Mouse (Mus musculus): ENCODE results near the gene Sfxn4. TPM values are rescaled to one million over a fixed set of nuclear protein-coding genes. Genes with fewer than 3 reads are reported as not detected.

Sfxn4 gene
- polyA plus RNA-seq, 1 experiment from 2014 or later = 0.81 TPM

DNA sequence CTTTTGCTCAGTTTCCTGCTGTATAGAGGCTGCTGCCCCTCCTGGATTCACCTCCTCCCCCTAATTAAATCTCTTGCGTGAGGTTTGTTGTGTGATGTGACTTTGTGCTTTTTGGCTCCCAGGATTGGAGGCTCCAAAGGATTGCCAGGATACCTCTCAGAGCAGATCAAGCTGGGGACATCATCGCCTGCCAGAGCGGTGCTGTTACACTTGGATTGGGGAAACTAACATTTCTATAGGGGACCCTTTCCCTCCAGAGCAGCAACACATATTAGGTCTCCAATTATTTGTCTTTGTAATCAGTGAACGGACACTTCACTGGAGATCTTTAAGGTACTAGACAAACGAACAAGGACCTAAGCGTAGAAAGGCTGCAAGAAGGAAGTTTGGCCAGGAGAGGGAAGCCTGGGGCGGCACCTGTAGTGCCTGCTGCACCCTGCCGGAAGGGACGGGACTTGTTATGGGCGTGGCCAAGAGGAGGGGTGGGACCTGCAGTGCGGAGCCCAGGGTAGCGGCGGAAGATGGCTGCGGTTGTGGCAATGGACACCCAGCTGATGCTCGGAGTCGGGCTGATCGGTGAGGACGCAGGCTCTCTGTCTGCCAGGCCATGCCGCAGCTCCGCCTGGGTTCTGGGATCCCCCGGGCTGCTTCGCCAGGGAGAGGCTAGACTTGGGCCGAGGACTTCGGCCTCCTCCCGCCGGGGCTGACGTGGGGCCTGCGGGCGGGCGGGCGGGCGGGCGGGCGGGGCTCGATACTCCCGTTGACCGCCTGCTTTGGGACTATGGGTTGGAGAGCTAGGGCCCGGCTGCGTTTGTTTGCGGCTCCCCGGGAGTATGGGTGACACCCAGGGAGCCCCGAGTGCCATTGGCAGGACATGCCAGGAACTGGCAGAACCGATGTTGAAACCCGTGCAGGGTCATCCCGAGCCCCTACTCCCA is 49.9 kb downstream of the Sfxn4 start, which contains the start of gene Fam45a:
TSS of gene Fam45a (plus strand) at position 488 of the 938 bp plus-strand sequence.
- Histone ChIP-seq H3K9me3 (replicated peaks; ENCODE audit: control insufficient read depth, low read length) (no peaks in the 10 kb centered on the region), H3K4me1 (ENCODE audit: control insufficient read depth, low read depth, low read length) (peaks cover 29% of the 10 kb centered on the region), H3K9ac (ENCODE audit: low read depth, low read length) (peak within 1 kb of the TSS; percentile 89), H3K4me3 (ENCODE audit: low read depth, low read length) (peak within 1 kb of the TSS; percentile 86), H3K27me3 (ENCODE audit: control insufficient read depth, insufficient read depth, low read depth, low read length) (no peaks in the 10 kb centered on the region), H3K27ac (ENCODE audit: low read length) (peak within 1 kb of the TSS; percentile 87), H3K4me2 (ENCODE audit: low read depth, low read length) (peak within 1 kb of the TSS; percentile 82), H3K36me3 (ENCODE audit: control insufficient read depth, insufficient read depth) (peaks cover 7% of the 10 kb centered on the region)
- WGBS (ENCODE audit: insufficient replicate concordance) = 4% methylated on average over 45 of the region's 45 CpGs
- peak; percentile 99 for ATAC-seq (ENCODE audit: low read depth)

DNA sequence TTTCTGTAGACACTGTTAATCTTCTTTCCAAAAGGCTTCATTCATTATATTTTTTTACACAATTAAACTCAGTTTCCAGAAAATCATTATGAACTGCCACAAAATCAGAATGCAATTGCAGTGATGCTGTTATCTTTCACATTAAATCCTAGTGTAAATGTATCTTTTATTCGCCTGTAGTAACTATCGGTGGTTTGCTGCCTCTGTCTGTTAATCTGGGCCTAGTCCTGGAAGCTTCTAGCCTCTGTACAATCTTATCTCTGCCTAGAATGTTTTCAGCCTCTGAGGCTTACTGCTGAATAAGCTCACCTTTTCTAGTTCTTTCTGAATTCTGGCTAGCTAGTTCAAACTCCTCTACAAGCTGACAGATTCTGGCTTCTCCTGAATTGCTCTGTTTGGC is 51.4 kb downstream of the Sfxn4 start:
- no peak overlapping the region for H3K4me2 ChIP-seq (ENCODE audit: low read depth, low read length)
- no peaks in the 10 kb centered on the region for H3K27me3 ChIP-seq (ENCODE audit: control insufficient read depth, insufficient read depth, low read depth, low read length)
- WGBS (ENCODE audit: insufficient replicate concordance) = 21% methylated on average over 2 of the region's 2 CpGs
- H3K9ac ChIP-seq (ENCODE audit: low read depth, low read length) = no peak overlapping the region
- peaks cover 29% of the 10 kb centered on the region for H3K4me1 ChIP-seq (ENCODE audit: control insufficient read depth, low read depth, low read length)
- H3K36me3 ChIP-seq (ENCODE audit: control insufficient read depth, insufficient read depth) = no peaks in the 10 kb centered on the region; the same call in 1 of the 2 replicates
- ATAC-seq (ENCODE audit: low read depth) = no peak
- no peak overlapping the region for H3K4me3 ChIP-seq (ENCODE audit: low read depth, low read length)
- H3K9me3 ChIP-seq (replicated peaks; ENCODE audit: control insufficient read depth, low read length) = no peaks in the 10 kb centered on the region
- no peak overlapping the region for H3K27ac ChIP-seq (ENCODE audit: low read length)

DNA sequence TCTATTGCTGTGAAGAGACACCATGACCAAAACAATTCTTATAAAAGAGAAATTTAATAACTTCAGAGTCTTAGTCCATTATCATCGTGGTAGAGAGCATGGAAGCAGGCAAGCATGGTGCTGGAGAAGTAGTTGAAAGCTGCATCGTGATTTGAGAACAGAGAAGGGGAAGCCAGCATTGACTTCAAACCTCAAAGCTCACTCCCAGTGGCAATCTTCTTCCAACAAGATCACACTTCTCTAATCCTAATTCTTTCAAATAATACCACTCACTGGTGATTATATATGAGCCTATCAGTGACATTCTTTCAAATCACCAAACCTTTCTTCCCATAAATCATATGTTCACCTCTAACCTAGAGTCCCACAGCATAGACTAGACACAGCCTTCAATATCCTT is 56.4 kb downstream of the Sfxn4 start:
- H3K36me3 ChIP-seq (ENCODE audit: control insufficient read depth, insufficient read depth) = no peaks in the 10 kb centered on the region
- no peak for ATAC-seq (ENCODE audit: low read depth)
- no peak overlapping the region for H3K4me2 ChIP-seq (ENCODE audit: low read depth, low read length)
- 32% methylated on average over 2 of the region's 2 CpGs for WGBS (ENCODE audit: insufficient replicate concordance)
- H3K4me3 ChIP-seq (ENCODE audit: low read depth, low read length) = no peak overlapping the region
- H3K27ac ChIP-seq (ENCODE audit: low read length) = no peak overlapping the region
- H3K4me1 ChIP-seq (ENCODE audit: control insufficient read depth, low read depth, low read length) = peaks cover 11% of the 10 kb centered on the region
- H3K9me3 ChIP-seq (replicated peaks; ENCODE audit: control insufficient read depth, low read length) = no peaks in the 10 kb centered on the region
- H3K9ac ChIP-seq (ENCODE audit: low read depth, low read length) = no peak overlapping the region
- no peaks in the 10 kb centered on the region for H3K27me3 ChIP-seq (ENCODE audit: control insufficient read depth, insufficient read depth, low read depth, low read length)

DNA sequence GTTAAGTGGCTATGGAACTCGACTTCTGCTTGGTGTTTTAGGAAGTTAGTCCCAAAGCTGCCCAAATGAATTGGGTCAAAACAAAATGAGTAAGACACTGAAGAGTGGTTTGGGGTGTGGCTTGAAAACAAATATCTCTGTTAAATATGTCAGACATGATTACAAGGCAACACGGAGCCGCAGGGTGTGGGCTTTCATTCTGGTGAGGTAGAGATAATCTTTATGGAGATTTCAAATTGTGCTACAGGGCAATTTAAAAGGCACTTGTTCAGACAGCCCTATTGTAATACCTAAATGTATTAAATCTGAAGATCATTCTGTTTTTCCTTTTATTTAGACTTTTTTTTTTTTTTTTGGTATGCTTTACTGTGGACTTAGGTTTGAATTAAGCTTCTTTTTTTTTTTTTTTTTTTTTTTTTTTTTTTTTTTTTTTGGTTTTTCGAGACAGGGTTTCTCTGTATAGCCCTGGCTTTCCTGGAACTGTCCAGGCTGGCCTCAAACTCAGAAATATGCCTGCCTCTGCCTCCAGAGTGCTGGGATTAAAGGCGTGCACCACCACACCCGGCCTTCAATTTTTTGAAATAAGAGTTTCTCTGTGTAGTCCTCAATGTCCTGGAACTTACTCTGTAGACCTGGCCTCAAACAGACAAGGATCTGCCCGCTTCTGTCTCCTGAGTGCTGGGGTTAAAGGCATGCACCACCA is 61.3 kb downstream of the Sfxn4 start:
- Histone ChIP-seq H3K4me2 (ENCODE audit: low read depth, low read length) (peak overlapping the region; percentile 52), H3K9ac (ENCODE audit: low read depth, low read length) (no peak overlapping the region), H3K4me3 (ENCODE audit: low read depth, low read length) (no peak overlapping the region), H3K9me3 (replicated peaks; ENCODE audit: control insufficient read depth, low read length) (no peaks in the 10 kb centered on the region), H3K36me3 (ENCODE audit: control insufficient read depth, insufficient read depth) (no peaks in the 10 kb centered on the region), H3K27ac (ENCODE audit: low read length) (peak overlapping the region; percentile 89), H3K27me3 (ENCODE audit: control insufficient read depth, insufficient read depth, low read depth, low read length) (no peaks in the 10 kb centered on the region), H3K4me1 (ENCODE audit: control insufficient read depth, low read depth, low read length) (peaks cover 25% of the 10 kb centered on the region)
- 25% methylated on average over 7 of the region's 7 CpGs for WGBS (ENCODE audit: insufficient replicate concordance)
- ATAC-seq (ENCODE audit: low read depth) = peak; percentile 85

DNA sequence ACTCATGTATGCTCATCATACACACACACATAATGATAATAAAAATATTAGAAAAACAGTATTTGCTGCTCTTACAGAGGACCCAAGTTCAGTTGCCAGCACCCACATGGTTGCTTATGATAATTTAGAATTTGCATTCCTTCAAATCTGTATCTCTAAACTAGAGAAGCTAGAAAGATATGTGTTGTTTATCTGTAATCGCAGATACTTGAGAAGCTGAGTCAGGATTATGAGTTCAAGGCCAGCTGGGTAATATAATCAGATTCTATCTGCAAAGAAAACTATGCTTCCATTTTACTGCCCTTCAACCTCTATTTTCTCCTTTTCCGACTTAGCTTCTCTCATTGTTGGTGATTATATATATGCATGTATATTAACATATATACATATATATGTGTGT is 63.9 kb downstream of the Sfxn4 start:
- peaks cover 25% of the 10 kb centered on the region for H3K4me1 ChIP-seq (ENCODE audit: control insufficient read depth, low read depth, low read length)
- H3K27me3 ChIP-seq (ENCODE audit: control insufficient read depth, insufficient read depth, low read depth, low read length) = no peaks in the 10 kb centered on the region
- H3K4me3 ChIP-seq (ENCODE audit: low read depth, low read length) = no peak overlapping the region
- H3K9ac ChIP-seq (ENCODE audit: low read depth, low read length) = no peak overlapping the region
- 80% methylated on average over 2 of the region's 2 CpGs for WGBS (ENCODE audit: insufficient replicate concordance)
- H3K4me2 ChIP-seq (ENCODE audit: low read depth, low read length) = no peak overlapping the region
- H3K27ac ChIP-seq (ENCODE audit: low read length) = no peak overlapping the region
- no peaks in the 10 kb centered on the region for H3K9me3 ChIP-seq (replicated peaks; ENCODE audit: control insufficient read depth, low read length)
- no peak for ATAC-seq (ENCODE audit: low read depth)
- H3K36me3 ChIP-seq (ENCODE audit: control insufficient read depth, insufficient read depth) = no peaks in the 10 kb centered on the region

DNA sequence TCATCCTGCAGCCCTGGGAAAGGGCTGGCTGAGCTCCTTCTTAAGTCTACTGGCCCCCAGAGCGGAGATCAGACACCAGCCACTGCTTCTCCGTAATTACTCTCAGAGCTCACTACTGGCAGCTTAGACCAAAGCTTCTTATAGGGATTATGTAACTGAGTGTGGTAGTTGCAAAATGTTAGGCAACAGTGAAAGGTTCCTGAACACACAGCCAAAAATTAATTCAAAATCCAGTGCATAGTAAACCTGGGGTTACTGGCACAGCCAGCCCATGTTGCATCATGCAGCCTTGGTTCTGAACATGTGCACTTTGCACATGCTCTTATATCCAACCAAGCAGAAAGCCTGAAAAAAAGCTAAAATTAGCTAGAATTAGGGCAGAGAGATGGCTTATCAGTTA is 66.0 kb downstream of the Sfxn4 start:
- Histone ChIP-seq H3K9me3 (replicated peaks; ENCODE audit: control insufficient read depth, low read length) (no peaks in the 10 kb centered on the region), H3K36me3 (ENCODE audit: control insufficient read depth, insufficient read depth) (no peaks in the 10 kb centered on the region), H3K4me3 (ENCODE audit: low read depth, low read length) (no peak overlapping the region), H3K27me3 (ENCODE audit: control insufficient read depth, insufficient read depth, low read depth, low read length) (no peaks in the 10 kb centered on the region), H3K4me1 (ENCODE audit: control insufficient read depth, low read depth, low read length) (peaks cover 22% of the 10 kb centered on the region), H3K27ac (ENCODE audit: low read length) (peak overlapping the region; percentile 67; the same call in 1 of the 2 replicates), H3K4me2 (ENCODE audit: low read depth, low read length) (no peak overlapping the region), H3K9ac (ENCODE audit: low read depth, low read length) (no peak overlapping the region)
- 81% methylated on average over 2 of the region's 2 CpGs for WGBS (ENCODE audit: insufficient replicate concordance)
- ATAC-seq (ENCODE audit: low read depth) = peak; percentile 1; the same call in 1 of the 2 replicates

DNA sequence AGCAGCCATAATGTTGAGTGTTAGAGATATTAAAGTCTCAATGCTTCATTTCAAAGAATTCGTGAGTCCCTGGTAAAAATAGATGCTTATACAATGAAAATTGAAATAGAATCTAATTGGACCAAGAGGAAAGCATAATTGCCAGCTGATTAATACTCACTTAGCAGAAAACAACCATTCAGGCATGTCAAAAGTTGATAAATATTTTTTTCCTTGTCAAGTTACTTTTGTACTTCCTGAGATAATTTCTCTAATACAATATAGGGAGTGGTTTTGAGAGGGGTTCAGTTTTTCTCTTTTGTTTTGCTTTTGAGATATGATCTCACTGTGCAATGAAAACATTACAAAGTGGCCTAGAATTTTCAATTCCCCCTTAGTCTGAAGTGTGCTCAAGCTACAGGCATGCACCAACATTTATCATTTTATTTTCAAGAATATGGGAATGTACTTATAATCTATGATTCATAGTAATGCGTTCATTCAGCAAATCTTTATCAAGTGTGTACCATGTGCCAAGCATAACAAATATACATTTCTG is 68.0 kb downstream of the Sfxn4 start:
- no peak for ATAC-seq (ENCODE audit: low read depth)
- no peaks in the 10 kb centered on the region for H3K9me3 ChIP-seq (replicated peaks; ENCODE audit: control insufficient read depth, low read length)

DNA sequence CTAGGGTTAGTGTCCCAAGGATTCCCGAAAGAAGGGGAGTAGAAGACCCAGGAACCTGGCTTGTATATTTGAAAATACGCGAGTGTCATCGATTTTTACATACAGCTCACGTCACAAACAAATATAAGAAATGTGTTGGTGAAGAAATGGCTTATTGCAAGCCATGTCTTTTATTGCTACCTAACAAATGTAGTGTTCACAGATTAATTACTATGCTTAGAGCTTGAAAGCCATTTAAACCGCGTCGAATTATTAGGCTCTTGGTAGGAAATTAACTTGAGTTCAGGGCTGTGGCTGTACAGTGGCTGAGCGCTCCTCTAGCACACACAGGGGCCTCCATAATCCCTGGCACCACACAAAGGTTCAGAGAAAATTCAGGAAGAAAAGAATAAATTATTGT is 70.1 kb downstream of the Sfxn4 start:
- ATAC-seq (ENCODE audit: low read depth) = no peak
- Histone ChIP-seq H3K36me3 (ENCODE audit: control insufficient read depth, insufficient read depth) (no peaks in the 10 kb centered on the region), H3K9ac (ENCODE audit: low read depth, low read length) (peak overlapping the region; percentile 100), H3K9me3 (replicated peaks; ENCODE audit: control insufficient read depth, low read length) (no peaks in the 10 kb centered on the region), H3K27ac (ENCODE audit: low read length) (peak overlapping the region; percentile 99), H3K27me3 (ENCODE audit: control insufficient read depth, insufficient read depth, low read depth, low read length) (no peaks in the 10 kb centered on the region), H3K4me3 (ENCODE audit: low read depth, low read length) (peak overlapping the region; percentile 100), H3K4me2 (ENCODE audit: low read depth, low read length) (peak overlapping the region; percentile 87), H3K4me1 (ENCODE audit: control insufficient read depth, low read depth, low read length) (peaks cover 11% of the 10 kb centered on the region)
- WGBS (ENCODE audit: insufficient replicate concordance) = 16% methylated on average over 9 of the region's 9 CpGs

More for the DNA sequence above, 68.0 kb downstream of the Sfxn4 start:
- Histone ChIP-seq H3K4me1 (ENCODE audit: control insufficient read depth, low read depth, low read length) (peaks cover 8% of the 10 kb centered on the region), H3K9ac (ENCODE audit: low read depth, low read length) (no peak overlapping the region), H3K4me3 (ENCODE audit: low read depth, low read length) (no peak overlapping the region), H3K27me3 (ENCODE audit: control insufficient read depth, insufficient read depth, low read depth, low read length) (no peaks in the 10 kb centered on the region), H3K27ac (ENCODE audit: low read length) (no peak overlapping the region), H3K4me2 (ENCODE audit: low read depth, low read length) (no peak overlapping the region), H3K36me3 (ENCODE audit: control insufficient read depth, insufficient read depth) (no peaks in the 10 kb centered on the region)
- WGBS (ENCODE audit: insufficient replicate concordance) = 54% methylated on average over 2 of the region's 2 CpGs
